Mouse (Mus musculus): ENCODE data around the gene Sema3f. TPM values are rescaled to one million over a fixed set of nuclear protein-coding genes. Genes with fewer than 3 reads are reported as not detected.

Sema3f gene
- total RNA-seq (2014; rRNA removed; ENCODE audit: low replicate concordance) (38.4 and 59.5 TPM in 2 replicates), polyA plus RNA-seq (2015; fragmentation: Nextera tagmentation; extraction: Ambion mirVana) (2.6 and 2.7 TPM in 2 replicates)

GRCm38 (mm10) chr9:107709697-107710483, at the start of gene Sema3f:
TSS of gene Sema3f (minus strand) at chr9:107710475.
- H3K4me2 ChIP-seq (ENCODE audit: low read depth, low read length), result peak within 1 kb of the TSS; percentile 91
- peaks cover 53% of the 10 kb centered on the region for H3K27me3 ChIP-seq (ENCODE audit: control insufficient read depth, insufficient read depth, low read length)
- DNase-seq (ENCODE audit: low spot score) (peak; percentile 46), ATAC-seq (ENCODE audit: insufficient read depth, low read depth) (peak; percentile 85)
- H3K9me3 ChIP-seq (replicated peaks; ENCODE audit: control insufficient read depth, low read length), result no peaks in the 10 kb centered on the region
- under 1% methylated on average over 77 of the region's 86 CpGs for WGBS
- H3K9ac ChIP-seq (replicated peaks; ENCODE audit: low read depth, low read length), result peak within 1 kb of the TSS; percentile 53
- H3K27ac ChIP-seq (ENCODE audit: low read depth), result peak within 1 kb of the TSS; percentile 46
- peaks cover 21% of the 10 kb centered on the region for H3K4me1 ChIP-seq (ENCODE audit: control insufficient read depth, insufficient read depth)
- no peak for TF ChIP-seq EP300 (IDR thresholded peaks at IDR 0.05; ENCODE audit: low read depth)
- peak; percentile 63 for TF ChIP-seq CTCF (IDR thresholded peaks at IDR 0.05; ENCODE audit: low read depth)
- peak within 1 kb of the TSS; percentile 61 for H3K4me3 ChIP-seq (ENCODE audit: low read depth, low read length)
- no peaks in the 10 kb centered on the region for H3K36me3 ChIP-seq (replicated peaks; ENCODE audit: control insufficient read depth, insufficient read depth, low read length)

DNA sequence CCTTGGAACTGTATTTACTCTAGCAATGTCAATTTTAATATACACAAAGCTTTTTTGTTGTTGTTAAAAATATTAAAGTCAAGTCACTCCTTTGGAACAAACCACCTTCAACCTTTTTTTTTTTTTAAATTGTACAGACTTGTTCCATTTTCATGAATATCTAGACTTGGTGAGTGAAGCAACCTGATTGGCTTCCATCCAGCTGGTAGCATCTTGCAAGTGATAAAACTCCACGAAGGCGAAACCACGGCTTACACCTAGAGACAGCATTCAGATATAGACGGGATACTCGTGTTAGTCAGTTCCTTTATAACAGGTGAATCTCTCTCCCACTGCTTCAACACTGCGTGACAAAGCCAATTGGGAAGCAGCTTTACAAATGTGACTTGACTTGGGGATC, 49.3 kb upstream of the Sema3f start:
- Histone ChIP-seq H3K27me3 (ENCODE audit: control insufficient read depth, insufficient read depth, low read length) (no peaks in the 10 kb centered on the region), H3K4me3 (ENCODE audit: low read depth, low read length) (no peak overlapping the region), H3K9me3 (replicated peaks; ENCODE audit: control insufficient read depth, low read length) (no peaks in the 10 kb centered on the region), H3K4me2 (ENCODE audit: low read depth, low read length) (no peak overlapping the region), H3K36me3 (replicated peaks; ENCODE audit: control insufficient read depth, insufficient read depth, low read length) (peaks cover 93% of the 10 kb centered on the region), H3K27ac (ENCODE audit: low read depth) (no peak overlapping the region), H3K9ac (replicated peaks; ENCODE audit: low read depth, low read length) (no peak overlapping the region), H3K4me1 (ENCODE audit: control insufficient read depth, insufficient read depth) (no peaks in the 10 kb centered on the region)
- TF ChIP-seq EP300 (IDR thresholded peaks at IDR 0.05; ENCODE audit: low read depth), result no peak
- no peak for TF ChIP-seq CTCF (IDR thresholded peaks at IDR 0.05; ENCODE audit: low read depth)
- DNase-seq (ENCODE audit: low spot score), result no peak
- ATAC-seq (ENCODE audit: insufficient read depth, low read depth), result no peak
- 87% methylated on average over 6 of the region's 6 CpGs for WGBS

- Histone ChIP-seq H3K27ac (ENCODE audit: low read depth) (no peak overlapping the region), H3K9ac (replicated peaks; ENCODE audit: low read depth, low read length) (no peak overlapping the region), H3K9me3 (replicated peaks; ENCODE audit: control insufficient read depth, low read length) (no peaks in the 10 kb centered on the region), H3K4me2 (ENCODE audit: low read depth, low read length) (no peak overlapping the region), H3K4me1 (ENCODE audit: control insufficient read depth, insufficient read depth) (no peaks in the 10 kb centered on the region), H3K27me3 (ENCODE audit: control insufficient read depth, insufficient read depth, low read length) (no peaks in the 10 kb centered on the region), H3K36me3 (replicated peaks; ENCODE audit: control insufficient read depth, insufficient read depth, low read length) (peaks cover 95% of the 10 kb centered on the region), H3K4me3 (ENCODE audit: low read depth, low read length) (no peak overlapping the region)
- 66% methylated on average over 5 of the region's 5 CpGs for WGBS
- no peak for TF ChIP-seq EP300 (IDR thresholded peaks at IDR 0.05; ENCODE audit: low read depth)
- TF ChIP-seq CTCF (IDR thresholded peaks at IDR 0.05; ENCODE audit: low read depth), result no peak
- ATAC-seq (ENCODE audit: insufficient read depth, low read depth) (no peak), DNase-seq (ENCODE audit: low spot score) (no peak)
Measured at GRCm38 (mm10) chr9:107750378-107750777, 40.1 kb upstream of the Sema3f start.

DNA sequence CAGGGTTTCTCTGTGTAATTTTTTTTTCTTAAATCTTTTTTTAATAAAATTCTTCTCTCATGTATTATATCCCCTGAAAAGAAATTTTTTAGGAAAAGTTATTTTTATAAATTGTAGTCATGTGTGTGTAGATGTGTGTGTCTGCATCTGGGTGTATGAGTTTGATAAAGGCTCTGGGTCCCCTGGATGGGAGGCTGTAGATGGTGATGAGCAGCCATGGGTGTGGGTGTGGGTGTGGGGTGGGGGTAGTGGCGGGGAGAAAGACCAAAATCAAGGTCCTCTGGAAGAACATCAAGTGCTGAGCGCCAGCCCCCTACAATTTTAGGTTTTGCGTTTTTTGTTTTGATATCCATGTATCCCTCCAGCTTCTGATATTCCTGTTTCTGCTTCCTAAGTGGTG, 37.8 kb upstream of the Sema3f start:
- peaks cover 97% of the 10 kb centered on the region for H3K36me3 ChIP-seq (replicated peaks; ENCODE audit: control insufficient read depth, insufficient read depth, low read length)
- ATAC-seq (ENCODE audit: insufficient read depth, low read depth) (no peak), DNase-seq (ENCODE audit: low spot score) (no peak)
- no peak for TF ChIP-seq CTCF (IDR thresholded peaks at IDR 0.05; ENCODE audit: low read depth)
- no peak for TF ChIP-seq EP300 (IDR thresholded peaks at IDR 0.05; ENCODE audit: low read depth)
- H3K27me3 ChIP-seq (ENCODE audit: control insufficient read depth, insufficient read depth, low read length), result no peaks in the 10 kb centered on the region
- WGBS, result 98% methylated on average over 3 of the region's 3 CpGs
- no peaks in the 10 kb centered on the region for H3K4me1 ChIP-seq (ENCODE audit: control insufficient read depth, insufficient read depth)
- no peak overlapping the region for H3K9ac ChIP-seq (replicated peaks; ENCODE audit: low read depth, low read length)
- no peaks in the 10 kb centered on the region for H3K9me3 ChIP-seq (replicated peaks; ENCODE audit: control insufficient read depth, low read length)
- no peak overlapping the region for H3K4me3 ChIP-seq (ENCODE audit: low read depth, low read length)
- H3K4me2 ChIP-seq (ENCODE audit: low read depth, low read length), result no peak overlapping the region
- H3K27ac ChIP-seq (ENCODE audit: low read depth), result no peak overlapping the region

DNA sequence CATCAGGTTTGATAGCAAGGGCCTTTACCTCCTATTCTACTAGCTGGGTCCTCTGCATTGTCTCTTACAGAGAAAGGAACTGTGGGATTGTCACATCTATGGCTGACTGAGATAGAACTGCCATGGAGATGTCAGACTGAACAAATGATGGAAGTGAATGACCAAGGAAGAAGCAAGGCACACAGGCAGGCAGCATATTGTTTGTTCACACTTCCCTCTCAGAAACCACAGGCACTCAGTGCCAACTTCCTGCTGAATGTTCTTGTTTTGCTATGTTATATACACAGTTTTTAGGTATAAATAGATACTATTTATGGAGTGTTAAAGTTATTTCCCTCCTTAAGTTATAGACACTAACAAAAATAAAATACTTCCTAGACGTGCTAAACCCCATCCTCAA, 37.0 kb upstream of the Sema3f start:
- ATAC-seq (ENCODE audit: insufficient read depth, low read depth), result no peak
- WGBS, result 91% methylated on average over 1 of the region's 1 CpGs
- Histone ChIP-seq H3K9me3 (replicated peaks; ENCODE audit: control insufficient read depth, low read length) (no peaks in the 10 kb centered on the region), H3K4me3 (ENCODE audit: low read depth, low read length) (no peak overlapping the region), H3K9ac (replicated peaks; ENCODE audit: low read depth, low read length) (no peak overlapping the region), H3K27ac (ENCODE audit: low read depth) (no peak overlapping the region), H3K27me3 (ENCODE audit: control insufficient read depth, insufficient read depth, low read length) (no peaks in the 10 kb centered on the region), H3K4me2 (ENCODE audit: low read depth, low read length) (no peak overlapping the region), H3K36me3 (replicated peaks; ENCODE audit: control insufficient read depth, insufficient read depth, low read length) (peaks cover 98% of the 10 kb centered on the region), H3K4me1 (ENCODE audit: control insufficient read depth, insufficient read depth) (no peaks in the 10 kb centered on the region)
- no peak for DNase-seq (ENCODE audit: low spot score)
- TF ChIP-seq EP300 (IDR thresholded peaks at IDR 0.05; ENCODE audit: low read depth) (no peak), CTCF (IDR thresholded peaks at IDR 0.05; ENCODE audit: low read depth) (no peak)
